Mouse (Mus musculus): ENCODE results near the gene Dstyk.

- TF ChIP-seq MYOG (IDR thresholded peaks at IDR 0.05; ENCODE audit: control insufficient read depth in 1 of 3, insufficient read depth in 1 of 3, insufficient read length in 2 of 3, low read depth in 2 of 3) (no peak), POLR2A (IDR thresholded peaks at IDR 0.05; ENCODE audit: insufficient read length, low read depth) (no peak), MYOD1 (IDR thresholded peaks at IDR 0.05; ENCODE audit: control insufficient read depth in 1 of 3, insufficient read length in 2 of 3, low read depth in 2 of 3) (no peak), MAX (IDR thresholded peaks at IDR 0.05; ENCODE audit: low read depth) (no peak), USF1 (IDR thresholded peaks at IDR 0.05; ENCODE audit: low read depth) (no peak), TCF3 (IDR thresholded peaks at IDR 0.05; ENCODE audit: insufficient read length, low read depth) (no peak), CEBPB (IDR thresholded peaks at IDR 0.05; ENCODE audit: insufficient read depth, poor library complexity, severe bottlenecking) (no peak), REST (IDR thresholded peaks at IDR 0.05; ENCODE audit: insufficient read depth, insufficient read length) (no peak), TCF12 (IDR thresholded peaks at IDR 0.05; ENCODE audit: insufficient read depth, poor library complexity, severe bottlenecking) (no peak), E2F4 (IDR thresholded peaks at IDR 0.05; ENCODE audit: insufficient read depth) (no peak), SRF (IDR thresholded peaks at IDR 0.05; ENCODE audit: control insufficient read depth, insufficient read length, low read depth) (no peak), POLR2AphosphoS2 (IDR thresholded peaks at IDR 0.05; ENCODE audit: insufficient read length, low read depth) (no peak)
Observed at GRCm38 (mm10) chr1:132440896-132441435, 23.6 kb downstream of the Dstyk start.

All from myocyte (in vitro differentiated cells).